Mouse (Mus musculus) erythroblast, adult 5-6 weeks (primary cell): Measurements from ENCODE around the gene Olfr382. TPM values are rescaled to one million over a fixed set of nuclear protein-coding genes. Genes with fewer than 3 reads are reported as not detected.
"Not testable (repeated sequence)": the region's sequence is repeated elsewhere in the genome, so short reads cannot be mapped to it uniquely, and the experiment has no call there.

ENCODE experiments used
- ATAC-seq: replicated peaks from 2 replicates; pipeline ENCODE4 v1.8.0; 2016; ENCODE audit warnings: moderate number of reproducible peaks, mild to moderate bottlenecking, moderate TSS enrichment, inconsistent platforms; ENCODE audit not compliant: poor library complexity, low FRiP score, severe bottlenecking
- total RNA-seq, 2 experiments: library from RNA; stranded (forward) in 1 of 2; stranded (reverse) in 1 of 2; fragments of 150-400 nt in 1 of 2; fragments of 200-764, 138-1000 nt in 1 of 2; gene quantifications; 2 replicates each; pipeline versions ENCODE4 v1.2.3 to v1.2.4; 2015 to 2017; ENCODE audit warnings: low replicate concordance in 2 of 2

Olfr382 gene
- total RNA-seq (2015; ENCODE audit: low replicate concordance) (not detected in 2 replicates), total RNA-seq (2017; ENCODE audit: low replicate concordance) (not detected in 2 replicates)

DNA sequence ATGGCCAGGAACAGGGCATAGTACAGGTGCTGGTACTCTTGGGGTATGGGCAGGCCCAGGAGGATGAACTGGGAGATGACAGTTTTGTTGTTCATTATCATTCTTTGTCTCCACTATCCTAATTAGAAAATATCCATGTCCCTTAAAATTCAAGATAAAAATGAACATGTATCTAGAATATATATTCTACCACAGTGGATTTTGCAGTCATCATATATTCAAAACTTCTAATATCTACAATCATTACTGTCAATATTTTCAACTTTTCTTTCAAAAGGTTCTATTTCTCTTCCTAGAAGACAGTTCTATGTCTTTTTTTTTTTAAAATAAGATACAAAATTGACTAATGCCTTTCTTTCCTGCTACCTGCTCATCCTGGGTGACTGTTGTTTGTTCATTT is at the start of gene Olfr382:
Olfr382 (minus strand) TSS at position 101 of the 400 bp plus-strand sequence.
- no peak for ATAC-seq

GRCm38 (mm10) chr11:73528971-73529370 is 12.0 kb upstream of the Olfr382 start:
- ATAC-seq = not testable (repeated sequence)

DNA sequence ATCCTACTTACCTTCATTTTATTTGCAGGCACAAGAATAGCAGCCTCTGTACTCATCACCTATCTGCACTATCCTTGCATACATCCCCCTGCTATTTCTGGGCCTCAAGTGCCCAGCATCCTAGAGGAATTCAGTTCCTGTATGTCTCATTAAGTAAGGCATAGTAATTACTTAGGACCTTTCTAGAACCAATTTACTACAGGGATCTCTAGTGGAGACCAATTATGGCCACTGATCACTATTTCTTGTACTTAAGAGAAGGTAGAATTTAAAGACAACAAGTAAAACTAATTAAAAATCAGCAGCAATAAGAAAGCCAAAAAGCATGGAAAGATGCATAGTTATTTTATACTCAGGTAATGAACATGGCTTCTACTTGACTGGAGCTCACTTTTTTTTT is 25.5 kb downstream of the Olfr382 start, which contains the start of gene Olfr381:
Olfr381 (minus strand) TSS at position 101 of the 400 bp plus-strand sequence.
- no peak for ATAC-seq

Other genes with a start within 250 kb of the Olfr382 start
- gene Trpv3, start 249.8 kb downstream of the Olfr382 start, total RNA-seq (2015; ENCODE audit: low replicate concordance) = not detected in 2 replicates
- gene Trpv3, start 249.8 kb downstream of the Olfr382 start, total RNA-seq (2017; ENCODE audit: low replicate concordance) = not detected in 2 replicates
- gene Aspa, start 187.6 kb downstream of the Olfr382 start, total RNA-seq (2015; ENCODE audit: low replicate concordance) = 1.3 TPM in 1 of 2 replicates, not detected in the other
- gene Aspa, start 187.6 kb downstream of the Olfr382 start, total RNA-seq (2017; ENCODE audit: low replicate concordance) = not detected in 2 replicates
- not detected in 2 replicates for gene Gm49340, start 187.5 kb downstream of the Olfr382 start, total RNA-seq (2015; ENCODE audit: low replicate concordance)
- gene Gm49340, start 187.5 kb downstream of the Olfr382 start, total RNA-seq (2017; ENCODE audit: low replicate concordance) = not detected in 2 replicates
- not detected in 2 replicates for gene Spata22, start 187.5 kb downstream of the Olfr382 start, total RNA-seq (2015; ENCODE audit: low replicate concordance)
- not detected in 2 replicates for gene Spata22, start 187.5 kb downstream of the Olfr382 start, total RNA-seq (2017; ENCODE audit: low replicate concordance)
- gene Olfr20, start 166.4 kb downstream of the Olfr382 start, total RNA-seq (2015; ENCODE audit: low replicate concordance) = not detected in 2 replicates
- gene Olfr20, start 166.4 kb downstream of the Olfr382 start, total RNA-seq (2017; ENCODE audit: low replicate concordance) = not detected in 2 replicates
- gene Olfr376, start 146.0 kb downstream of the Olfr382 start, total RNA-seq (2015; ENCODE audit: low replicate concordance) = not detected in 2 replicates
- not detected in 2 replicates for gene Olfr376, start 146.0 kb downstream of the Olfr382 start, total RNA-seq (2017; ENCODE audit: low replicate concordance)
- not detected in 2 replicates for gene Olfr1, start 117.6 kb downstream of the Olfr382 start, total RNA-seq (2015; ENCODE audit: low replicate concordance)
- gene Olfr1, start 117.6 kb downstream of the Olfr382 start, total RNA-seq (2017; ENCODE audit: low replicate concordance) = not detected in 2 replicates
- gene Olfr378, start 88.7 kb downstream of the Olfr382 start, total RNA-seq (2015; ENCODE audit: low replicate concordance) = not detected in 2 replicates
- gene Olfr378, start 88.7 kb downstream of the Olfr382 start, total RNA-seq (2017; ENCODE audit: low replicate concordance) = not detected in 2 replicates
- not detected in 2 replicates for gene Olfr380, start 59.7 kb downstream of the Olfr382 start, total RNA-seq (2015; ENCODE audit: low replicate concordance)
- gene Olfr380, start 59.7 kb downstream of the Olfr382 start, total RNA-seq (2017; ENCODE audit: low replicate concordance) = not detected in 2 replicates
- not detected in 2 replicates for gene Olfr381, start 25.6 kb downstream of the Olfr382 start, total RNA-seq (2015; ENCODE audit: low replicate concordance)
- not detected in 2 replicates for gene Olfr381, start 25.6 kb downstream of the Olfr382 start, total RNA-seq (2017; ENCODE audit: low replicate concordance)
- not detected in 2 replicates for gene Olfr385, start 75.8 kb upstream of the Olfr382 start, total RNA-seq (2015; ENCODE audit: low replicate concordance)
- gene Olfr385, start 75.8 kb upstream of the Olfr382 start, total RNA-seq (2017; ENCODE audit: low replicate concordance) = not detected in 2 replicates
- gene Olfr384, start 81.4 kb upstream of the Olfr382 start, total RNA-seq (2015; ENCODE audit: low replicate concordance) = not detected in 2 replicates
- gene Olfr384, start 81.4 kb upstream of the Olfr382 start, total RNA-seq (2017; ENCODE audit: low replicate concordance) = not detected in 2 replicates
- not detected in 2 replicates for gene Zfp735, start 171.6 kb upstream of the Olfr382 start, total RNA-seq (2015; ENCODE audit: low replicate concordance)
- gene Zfp735, start 171.6 kb upstream of the Olfr382 start, total RNA-seq (2017; ENCODE audit: low replicate concordance) = not detected in 2 replicates